Comparison of ENCODE assay signal across 8 mouse cellular contexts in the genomic region with DNA sequence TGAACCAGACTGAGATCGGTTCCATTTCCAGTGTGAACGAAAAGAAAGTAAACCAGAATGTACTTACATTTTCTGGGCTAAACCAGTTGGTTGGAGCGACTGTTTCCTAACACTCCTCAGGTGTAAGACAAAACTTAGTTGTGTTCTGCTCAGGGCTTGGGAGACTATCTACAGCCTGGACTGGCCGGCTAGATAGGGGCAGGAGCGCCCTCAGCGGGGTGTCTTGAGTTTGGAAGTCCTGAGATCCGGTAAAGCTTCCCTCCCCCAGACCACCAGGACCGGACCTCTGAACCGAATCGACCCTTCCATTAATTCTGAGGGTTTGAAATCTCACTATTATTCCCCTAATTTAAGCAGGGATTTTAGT. TPM values are rescaled to one million over a fixed set of nuclear protein-coding genes. Genes with fewer than 3 reads are reported as not detected.
DNase-seq lines count a peak whose midpoint lies in the region; ATAC-seq and TF ChIP-seq lines count a peak whose summit lies in the region.

No protein-coding gene starts in this region.

- peak overlapping the region; percentile 81 for H3K4me2 ChIP-seq in embryonic facial prominence, embryonic 11.5 days (ENCODE audit: low read depth, low read length)
- peak overlapping the region; percentile 97 for H3K4me2 ChIP-seq in hindbrain, embryonic 13.5 days
- H3K4me2 ChIP-seq in midbrain, embryonic 15.5 days = peak overlapping the region; percentile 99

- no peaks in the 10 kb centered on the region for H3K9me3 ChIP-seq in embryonic facial prominence, embryonic 11.5 days (replicated peaks; ENCODE audit: control insufficient read depth, low read length)
- H3K9me3 ChIP-seq in hindbrain, embryonic 13.5 days = no peaks in the 10 kb centered on the region
- no peaks in the 10 kb centered on the region for H3K9me3 ChIP-seq in midbrain, embryonic 15.5 days

- no peaks in the 10 kb centered on the region for H3K36me3 ChIP-seq in embryonic facial prominence, embryonic 11.5 days (replicated peaks; ENCODE audit: control insufficient read depth, insufficient read depth, low read depth, low read length)
- no peaks in the 10 kb centered on the region for H3K36me3 ChIP-seq in hindbrain, embryonic 13.5 days
- peaks cover 3% of the 10 kb centered on the region; the same call in 1 of the 2 replicates for H3K36me3 ChIP-seq in liver, adult 2 months (ENCODE audit: control insufficient read depth, insufficient read depth, low read length)
- no peaks in the 10 kb centered on the region for H3K36me3 ChIP-seq in midbrain, embryonic 15.5 days (replicated peaks)

- no peak for TF ChIP-seq POLR2A in liver, adult 2 months (IDR thresholded peaks at IDR 0.05; ENCODE audit: extremely low read depth, insufficient read depth, low read length)

- peak overlapping the region; percentile 78 for H3K9ac ChIP-seq in embryonic facial prominence, embryonic 11.5 days (replicated peaks; ENCODE audit: low read length)
- H3K9ac ChIP-seq in hindbrain, embryonic 13.5 days = peak overlapping the region; percentile 88
- H3K9ac ChIP-seq in liver, adult 2 months (ENCODE audit: low read depth, low read length) = peak overlapping the region; percentile 89
- H3K9ac ChIP-seq in midbrain, embryonic 15.5 days = no peak overlapping the region

- no peaks in the 10 kb centered on the region for H3K27me3 ChIP-seq in embryonic facial prominence, embryonic 11.5 days (ENCODE audit: control insufficient read depth, insufficient read depth, low read length)
- H3K27me3 ChIP-seq in hindbrain, embryonic 13.5 days = peaks cover 6% of the 10 kb centered on the region; the same call in 1 of the 2 replicates
- no peaks in the 10 kb centered on the region for H3K27me3 ChIP-seq in liver, adult 2 months (ENCODE audit: control insufficient read depth, insufficient read depth, low read length)
- no peaks in the 10 kb centered on the region for H3K27me3 ChIP-seq in midbrain, embryonic 15.5 days (replicated peaks)

- TF ChIP-seq CTCF in liver, adult 2 months (IDR thresholded peaks at IDR 0.05; ENCODE audit: low read depth, low read length) = peak; percentile 59

- H3K79me2 ChIP-seq in liver, adult 2 months (ENCODE audit: control insufficient read depth, insufficient read depth, low read length) = peaks cover 24% of the 10 kb centered on the region

- H3K4me3 ChIP-seq in embryonic facial prominence, embryonic 11.5 days (ENCODE audit: low read depth, low read length) = peak overlapping the region; percentile 69
- peak overlapping the region; percentile 72 for H3K4me3 ChIP-seq in hindbrain, embryonic 13.5 days
- peak overlapping the region; percentile 94 for H3K4me3 ChIP-seq in liver, adult 2 months (ENCODE audit: insufficient read depth, low read depth, low read length)
- H3K4me3 ChIP-seq in midbrain, embryonic 15.5 days = peak overlapping the region; percentile 88

- WGBS in embryonic facial prominence, embryonic 11.5 days = 0% methylated on average over 10 of the region's 10 CpGs
- WGBS in hindbrain, embryonic 13.5 days = under 1% methylated on average over 10 of the region's 10 CpGs
- 1% methylated on average over 10 of the region's 10 CpGs for WGBS in liver, adult 2 months
- under 1% methylated on average over 10 of the region's 10 CpGs for WGBS in midbrain, embryonic 15.5 days

- peak; percentile 47 for ATAC-seq in frontal cortex, adult (ENCODE audit: low TSS enrichment)
- ATAC-seq in embryonic facial prominence, embryonic 11.5 days (replicated peaks; ENCODE audit: insufficient number of reproducible peaks, low FRiP score, low TSS enrichment, low read depth) = peak; percentile 27; the same call in 1 of the 2 replicates
- peak; percentile 18; the same call in 1 of the 2 replicates for ATAC-seq in hindbrain, embryonic 13.5 days (ENCODE audit: low FRiP score)
- peak; percentile 27 for ATAC-seq in midbrain, embryonic 15.5 days (replicated peaks)

- DNase-seq in frontal cortex, postnatal 36 days (ENCODE audit: low spot score in 2 of 2) = no peak
- peak; percentile 61 for DNase-seq in embryonic facial prominence, embryonic 11.5 days (ENCODE audit: low spot score)
- peak; percentile 78 for DNase-seq in liver, adult 2 months (ENCODE audit: extremely low read depth, low read depth, low spot score)
- no peak for DNase-seq in thymus, adult 18-20 months
- no peak for DNase-seq in left cerebral cortex, adult 9 months (ENCODE audit: low spot score in 2 of 2)

- peak overlapping the region; percentile 88; the same call in 1 of the 2 replicates for H3K27ac ChIP-seq in embryonic facial prominence, embryonic 11.5 days (replicated peaks; ENCODE audit: low read depth, low read length)
- peak overlapping the region; percentile 76; the same call in 1 of the 2 replicates for H3K27ac ChIP-seq in hindbrain, embryonic 13.5 days
- H3K27ac ChIP-seq in liver, adult 2 months (replicated peaks; ENCODE audit: insufficient read depth, low read depth, low read length) = peak overlapping the region; percentile 96
- H3K27ac ChIP-seq in midbrain, embryonic 15.5 days = peak overlapping the region; percentile 43; the same call in 1 of the 2 replicates

- 0 out of 2 replicates have a peak, but pooled peaks cover 2% of the 10 kb centered on the region for H3K4me1 ChIP-seq in embryonic facial prominence, embryonic 11.5 days (ENCODE audit: control insufficient read depth, insufficient read depth, low read length)
- H3K4me1 ChIP-seq in hindbrain, embryonic 13.5 days (replicated peaks) = peaks cover 30% of the 10 kb centered on the region
- H3K4me1 ChIP-seq in liver, adult 2 months (ENCODE audit: control insufficient read depth, insufficient read depth, low read length) = peaks cover 10% of the 10 kb centered on the region
- H3K4me1 ChIP-seq in midbrain, embryonic 15.5 days = peaks cover 31% of the 10 kb centered on the region

RNA-seq across cellular contexts. Expression of gene Rai14, which starts 0.7 kb away (rescaled TPM):
- 76.4 and 92.0 TPM in 2 replicates for polyA plus RNA-seq in embryonic facial prominence, embryonic 11.5 days (2014; fragmentation: Nextera tagmentation; extraction: Ambion mirVana)
- polyA plus RNA-seq in hindbrain, embryonic 13.5 days (2015; fragmentation: Nextera tagmentation; extraction: Ambion mirVana) = 19.1 and 26.4 TPM in 2 replicates
- total RNA-seq in liver, adult 2 months (2014; rRNA removed) = 12.4 and 17.1 TPM in 2 replicates
- 3.4 and 3.5 TPM in 2 replicates for polyA plus RNA-seq in liver, adult 2 months (2012; rRNA removed)
- 14.0 and 14.5 TPM in 2 replicates for polyA plus RNA-seq in midbrain, embryonic 15.5 days (2015; fragmentation: Nextera tagmentation; extraction: Ambion mirVana)

Comparison
In these comparisons a context has a peak if more than half of its experiments do, and no peak if none do; other contexts are left out.
1. DNase-seq: peak in embryonic facial prominence, embryonic 11.5 days (single experiment) and liver, adult 2 months (single experiment); none in frontal cortex, postnatal 36 days (0 of 2), thymus, adult 18-20 months (0 of 2) and left cerebral cortex, adult 9 months (0 of 2).
2. H3K27ac ChIP-seq: peak in every context shown above with its lines; median percentile 96 in liver, adult 2 months; 88 in embryonic facial prominence, embryonic 11.5 days; 76 in hindbrain, embryonic 13.5 days; 43 in midbrain, embryonic 15.5 days.
3. Peak in every context shown above with its lines, with median percentiles within 50 percentile points of each other: ATAC-seq, H3K4me2 ChIP-seq and H3K4me3 ChIP-seq.